Mouse (Mus musculus) olfactory bulb, adult 2 months (tissue): Measurements from ENCODE around the gene Gm21887. TPM values are rescaled to one million over a fixed set of nuclear protein-coding genes. Genes with fewer than 3 reads are reported as not detected.
"Not testable (repeated sequence)": the region's sequence is repeated elsewhere in the genome, so short reads cannot be mapped to it uniquely, and the experiment has no call there.

ENCODE experiments used
- H3K27ac ChIP-seq: fragments of 200-500 bp; 2 replicates; pipeline ENCODE4 v1.5.1; 2012; ENCODE audit warnings: low read depth, low read length; ENCODE audit not compliant: insufficient read depth
- H3K4me1 ChIP-seq: fragments of 200-500 bp; 2 replicates; pipeline ENCODE4 v1.6.1; 2012; ENCODE audit warnings: low read length; ENCODE audit not compliant: control insufficient read depth, insufficient read depth
- H3K4me3 ChIP-seq: fragments of 200-500 bp; 2 replicates; pipeline ENCODE4 v1.5.1; 2012; ENCODE audit warnings: mild to moderate bottlenecking, low read depth, low read length, moderate library complexity; ENCODE audit not compliant: insufficient read depth
- WGBS: fragments of 180-500 bp; shearing (Covaris S2); methylation state at CpG from one replicate; pipeline ENCODE4 v1.1.7; 2018; 5-methylcytosine and 5-hydroxymethylcytosine counted together
- polyA plus RNA-seq: library from polyadenylated mRNA; stranded (reverse); fragments of >200 nt; gene quantifications from 2 replicates; pipeline ENCODE4 v1.2.4, GENCODE M21; 2012; ENCODE audit warnings: low replicate concordance; ENCODE audit not compliant: missing spikeins, insufficient read depth, insufficient read length

Gm21887 gene
- polyA plus RNA-seq, 1 experiment, result not detected

DNA sequence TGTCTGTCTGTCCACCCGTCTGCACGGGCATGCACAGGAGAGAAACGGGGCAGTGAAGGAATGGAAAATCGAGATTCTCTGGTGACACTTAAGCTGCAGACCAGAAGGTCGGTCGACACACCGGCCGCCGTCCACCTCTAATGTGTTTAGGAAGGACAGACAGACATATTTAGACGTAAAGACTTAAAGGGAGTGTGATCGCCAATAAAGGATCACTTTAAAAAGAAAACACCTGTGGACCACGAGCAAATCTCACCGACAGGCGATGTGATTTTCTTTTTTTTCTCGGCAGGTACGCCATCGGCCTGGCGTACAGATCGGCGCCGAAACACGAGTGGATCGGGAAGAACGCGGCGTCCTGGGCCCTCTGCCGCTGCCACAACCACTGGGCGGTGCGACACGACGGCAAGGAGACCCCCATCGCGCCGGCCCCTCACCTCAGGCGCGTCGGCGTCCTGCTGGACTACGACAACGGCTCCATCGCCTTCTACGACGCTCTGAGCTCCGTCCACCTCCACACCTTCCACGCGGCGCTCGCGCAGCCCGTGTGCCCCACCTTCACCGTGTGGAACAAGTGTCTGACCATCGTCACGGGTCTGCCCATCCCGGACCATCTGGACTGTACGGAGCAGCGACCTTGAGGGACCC is 20.8 kb upstream of the Gm21887 start:
- 93% methylated on average over 56 of the region's 56 CpGs for WGBS
- not testable (repeated sequence) for H3K4me3 ChIP-seq, H3K27ac ChIP-seq, H3K4me1 ChIP-seq

GRCm38 (mm10) chrX:169989219-169989595 is 20.3 kb upstream of the Gm21887 start:
- not testable (repeated sequence) for H3K4me3 ChIP-seq, H3K4me1 ChIP-seq, H3K27ac ChIP-seq
- 85% methylated on average over 8 of the region's 8 CpGs for WGBS

GRCm38 (mm10) chrX:169989691-169990631 is 19.5 kb upstream of the Gm21887 start:
- H3K4me3 ChIP-seq, result peak overlapping the region; percentile 8; the same call in 1 of the 2 replicates
- 79% methylated on average over 56 of the region's 56 CpGs for WGBS
- H3K27ac ChIP-seq, H3K4me1 ChIP-seq: not testable (repeated sequence)

DNA sequence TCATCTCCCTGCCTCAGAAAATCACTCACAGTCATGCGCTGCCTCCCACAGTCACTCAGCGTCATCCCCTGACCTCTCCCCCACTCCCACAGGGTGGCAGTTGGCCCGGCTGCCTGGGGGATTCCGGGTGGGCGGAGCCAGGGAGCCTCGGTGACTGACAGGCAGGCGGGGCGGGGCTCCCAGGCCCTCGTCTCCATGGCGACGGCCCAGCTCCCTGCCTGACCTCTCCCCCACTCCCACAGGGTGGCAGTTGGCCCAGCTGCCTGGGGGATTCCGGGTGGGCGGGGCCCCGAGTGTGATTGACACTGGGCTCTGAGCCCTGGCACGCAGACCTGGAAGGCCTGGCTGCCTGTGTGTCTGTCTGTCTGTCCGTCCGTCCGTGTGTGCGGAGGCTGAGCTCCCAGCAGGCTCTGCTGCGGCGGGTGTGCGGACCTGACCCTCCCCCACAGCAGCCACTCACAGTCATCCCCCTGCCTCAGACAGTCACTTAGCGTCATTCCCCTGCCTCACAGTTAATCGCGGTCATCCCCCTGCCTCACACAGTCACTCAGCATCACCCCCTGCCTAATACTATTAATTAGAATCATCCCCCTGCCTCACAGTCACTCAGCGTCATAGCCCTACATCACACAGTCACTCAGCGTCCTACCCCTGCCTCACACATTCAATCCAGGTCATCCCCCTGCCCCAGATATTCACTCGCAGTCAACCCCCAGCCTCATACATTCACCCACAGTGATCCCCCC is 18.2 kb upstream of the Gm21887 start:
- H3K4me1 ChIP-seq, H3K27ac ChIP-seq, H3K4me3 ChIP-seq: not testable (repeated sequence)
- 16% methylated on average over 16 of the region's 28 CpGs for WGBS

- H3K4me1 ChIP-seq, H3K27ac ChIP-seq, H3K4me3 ChIP-seq: not testable (repeated sequence)
- 19% methylated on average over 8 of the region's 15 CpGs for WGBS
Measured at GRCm38 (mm10) chrX:169992086-169992930, 17.2 kb upstream of the Gm21887 start.

- not testable (repeated sequence) for H3K27ac ChIP-seq
- WGBS, result 35% methylated on average over 5 of the region's 8 CpGs
Measured at GRCm38 (mm10) chrX:169992951-169993547, 16.4 kb upstream of the Gm21887 start.

DNA sequence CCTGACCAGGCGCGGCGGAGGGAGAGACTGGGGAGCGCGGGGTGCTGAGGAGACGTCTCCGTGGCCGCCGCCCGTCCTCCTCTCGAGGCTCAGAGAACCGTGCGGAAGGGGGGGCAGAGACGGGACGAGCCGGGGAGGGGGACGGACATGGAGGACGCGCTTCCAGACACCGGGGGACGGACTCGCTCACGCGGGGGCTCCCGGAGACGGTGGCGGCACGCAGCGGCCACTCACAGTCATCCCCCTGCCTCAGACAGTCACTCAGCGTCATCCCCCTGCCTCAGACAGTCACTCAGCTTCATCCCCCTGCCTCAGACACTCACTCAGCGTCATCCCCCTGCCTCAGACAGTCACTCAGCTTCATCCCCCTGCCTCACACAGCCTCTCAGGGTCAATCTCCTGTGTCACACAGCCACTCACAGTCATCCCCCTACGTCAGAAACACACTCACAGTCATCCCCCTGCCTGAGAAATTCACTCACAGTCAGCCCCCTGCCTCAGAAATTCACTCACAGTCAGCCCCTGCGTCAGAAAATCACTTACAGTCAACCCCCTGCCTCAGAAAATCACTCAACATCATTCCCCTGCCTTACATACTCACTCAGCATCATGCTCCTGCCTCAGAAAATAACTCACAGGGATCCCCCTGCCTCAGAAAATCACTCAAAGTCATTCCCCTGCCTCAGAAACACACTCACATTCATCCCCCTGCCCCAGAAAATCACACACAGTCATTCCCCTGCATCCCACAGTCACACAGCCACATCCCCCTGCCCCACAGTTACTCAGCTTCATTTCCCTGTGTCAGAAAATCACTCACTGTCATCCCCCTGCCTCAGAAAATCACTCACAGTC is 15.2 kb upstream of the Gm21887 start:
- WGBS, result 36% methylated on average over 2 of the region's 33 CpGs

More at GRCm38 (mm10) chrX:169992951-169993547, 16.4 kb upstream of the Gm21887 start:
- H3K4me1 ChIP-seq, H3K4me3 ChIP-seq: not testable (repeated sequence)

GRCm38 (mm10) chrX:169994866-169995711 is 14.4 kb upstream of the Gm21887 start:
- not testable (repeated sequence) for H3K4me1 ChIP-seq, H3K27ac ChIP-seq, H3K4me3 ChIP-seq
- WGBS, result 27% methylated on average over 2 of the region's 2 CpGs

More for the DNA sequence above, 15.2 kb upstream of the Gm21887 start:
- not testable (repeated sequence) for H3K27ac ChIP-seq, H3K4me3 ChIP-seq, H3K4me1 ChIP-seq

GRCm38 (mm10) chrX:169995909-169996521 is 13.4 kb upstream of the Gm21887 start:
- H3K4me1 ChIP-seq, H3K27ac ChIP-seq, H3K4me3 ChIP-seq: not testable (repeated sequence)
- no CpG with 5 or more reads among the region's 17 CpGs for WGBS

GRCm38 (mm10) chrX:169996926-169997325 is 12.5 kb upstream of the Gm21887 start:
- H3K4me1 ChIP-seq, H3K4me3 ChIP-seq, H3K27ac ChIP-seq: not testable (repeated sequence)
- no CpG with 5 or more reads among the region's 46 CpGs for WGBS

GRCm38 (mm10) chrX:169997456-169997853 is 12.0 kb upstream of the Gm21887 start:
- 3% methylated on average over 19 of the region's 40 CpGs for WGBS
- not testable (repeated sequence) for H3K4me1 ChIP-seq
- peak overlapping the region; percentile 60 for H3K27ac ChIP-seq
- H3K4me3 ChIP-seq, result peak overlapping the region; percentile 57
